Mouse (Mus musculus): ENCODE measurements at regions not wholly inside any gene's neighbourhood (a gene's known extent, or its start where the extent isn't known, plus 50 kb on each side); places are given as distances from the start of the nearest gene placed in this dataset.

GRCm38 (mm10) chr3:33498645-33499044 lies 301.0 kb upstream of the Ttc14 start:
- in situ Hi-C loops (cut with MboI, MseI): no loop called here

- in situ Hi-C loops (cut with MboI, MseI): no loop called here
Observed at GRCm38 (mm10) chr3:33508277-33508676, 291.4 kb upstream of the Ttc14 start.

GRCm38 (mm10) chr3:33544161-33544560 lies 255.5 kb upstream of the Ttc14 start:
- in situ Hi-C loops (cut with MboI, MseI): no loop called here

- in situ Hi-C loops (cut with MboI, MseI): no loop called here
Observed at GRCm38 (mm10) chr3:33562670-33563360, 236.8 kb upstream of the Ttc14 start.

- in situ Hi-C loops (cut with MboI, MseI): no loop called here
Observed at GRCm38 (mm10) chr3:33580599-33580998, 219.0 kb upstream of the Ttc14 start.

- in situ Hi-C loops (cut with MboI, MseI): no loop called here
Observed at GRCm38 (mm10) chr3:33614206-33614605, 185.4 kb upstream of the Ttc14 start.

- in situ Hi-C loops (cut with MboI, MseI): no loop called here
Observed at GRCm38 (mm10) chr3:33616871-33617270, 182.8 kb upstream of the Ttc14 start.

- in situ Hi-C loops (cut with MboI, MseI): no loop called here
Observed at GRCm38 (mm10) chr3:33632928-33633514, 166.6 kb upstream of the Ttc14 start.

GRCm38 (mm10) chr3:33658597-33658996 lies 141.0 kb upstream of the Ttc14 start:
- in situ Hi-C loops (cut with MboI, MseI): loop anchor here (10.0 kb wide), 1 partner anchor 1114 kb away; no protein-coding TSS in a partner anchor

All from T-helper 1 cell (primary cell).